Mouse (Mus musculus) left cerebral cortex, postnatal 25 days (tissue): Measurements from ENCODE around the gene Padi1. TPM values are rescaled to one million over a fixed set of nuclear protein-coding genes. Genes with fewer than 3 reads are reported as not detected.

ENCODE experiments used
- DNase-seq, 2 experiments: peaks; one replicate each; pipeline ENCODE4 v3.0.0; 2022; ENCODE audit warnings: low spot score in 2 of 2, mixed read lengths in 1 of 2
- intact Hi-C: fragments of 180-260 bp; cut with DNase I; formaldehyde crosslinking; loops from one replicate; pipeline ENCODE4 v1.15.1; 2025
- total RNA-seq, 2 experiments: library from RNA; stranded (reverse); gene quantifications; 2 replicates each; pipeline ENCODE4 v1.2.3; 2021

Gene Padi1
- total RNA-seq, 2 experiments from 2014 or later = not detected

- DNase-seq = no peak
- intact Hi-C loops = no loop called here
These were observed 54.5 kb downstream of the Padi1 start for GRCm38 (mm10) chr4:140791071-140791470.

- no peak for DNase-seq
- intact Hi-C loops = no loop called here
These were observed 55.6 kb downstream of the Padi1 start for GRCm38 (mm10) chr4:140789983-140790382.

DNA sequence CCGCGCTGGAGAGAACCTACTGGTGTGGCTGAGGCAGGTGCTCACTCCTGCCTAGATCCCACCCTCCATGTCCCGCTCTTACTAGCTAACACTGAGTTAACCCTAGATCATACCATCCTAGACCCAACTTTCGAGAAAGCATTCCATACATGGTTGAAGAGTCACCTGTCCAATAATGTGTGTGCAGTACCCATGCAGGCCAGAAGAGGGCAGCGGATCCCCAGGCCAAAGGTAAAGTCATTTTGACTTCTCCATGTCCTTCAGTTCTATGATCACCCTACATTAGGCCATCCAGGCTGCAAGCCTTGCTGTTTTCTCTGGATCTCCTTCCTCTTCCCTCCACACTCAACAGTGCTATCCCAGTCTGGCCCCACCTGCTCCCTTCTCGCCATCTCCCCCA, 56.6 kb downstream of the Padi1 start:
- peak; percentile 9 to 28 for DNase-seq
- intact Hi-C loops = no loop called here

GRCm38 (mm10) chr4:140788264-140788663, 57.3 kb downstream of the Padi1 start:
- DNase-seq = no peak
- intact Hi-C loops = no loop called here

- DNase-seq = no peak
- intact Hi-C loops = no loop called here
These were observed 58.2 kb downstream of the Padi1 start for GRCm38 (mm10) chr4:140787414-140787813.

GRCm38 (mm10) chr4:140785217-140785616, 60.4 kb downstream of the Padi1 start:
- intact Hi-C loops = no loop called here
- no peak for DNase-seq

- no peak for DNase-seq
- intact Hi-C loops = no loop called here
These were observed 61.2 kb downstream of the Padi1 start for GRCm38 (mm10) chr4:140784292-140784945.

DNA sequence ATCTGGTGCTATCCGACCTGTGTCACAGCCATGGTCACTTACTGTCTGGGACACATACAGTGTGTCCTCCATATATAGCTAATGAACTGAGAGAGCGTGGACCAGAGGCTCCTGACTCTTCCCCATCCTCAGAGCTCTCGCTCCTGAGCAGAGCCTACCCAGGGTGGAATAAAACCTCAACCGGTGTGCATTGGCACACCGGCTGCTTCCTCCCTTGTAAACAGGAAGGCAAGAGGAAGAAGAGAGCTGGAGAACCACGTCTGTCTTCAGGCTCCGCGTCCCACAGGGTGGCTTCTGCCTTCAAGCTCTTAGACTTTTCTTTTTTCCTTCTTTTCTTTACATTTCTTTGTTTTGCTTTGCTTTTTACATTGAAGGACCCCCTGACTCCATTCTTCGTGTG, 62.8 kb downstream of the Padi1 start:
- intact Hi-C loops = no loop called here
- no peak for DNase-seq

- intact Hi-C loops = no loop called here
- no peak for DNase-seq
These were observed 65.1 kb downstream of the Padi1 start for GRCm38 (mm10) chr4:140780507-140780906.

GRCm38 (mm10) chr4:140779803-140780397, 65.7 kb downstream of the Padi1 start:
- DNase-seq = peak in 1 of 2 experiments; percentile 8
- intact Hi-C loops = no loop called here

DNA sequence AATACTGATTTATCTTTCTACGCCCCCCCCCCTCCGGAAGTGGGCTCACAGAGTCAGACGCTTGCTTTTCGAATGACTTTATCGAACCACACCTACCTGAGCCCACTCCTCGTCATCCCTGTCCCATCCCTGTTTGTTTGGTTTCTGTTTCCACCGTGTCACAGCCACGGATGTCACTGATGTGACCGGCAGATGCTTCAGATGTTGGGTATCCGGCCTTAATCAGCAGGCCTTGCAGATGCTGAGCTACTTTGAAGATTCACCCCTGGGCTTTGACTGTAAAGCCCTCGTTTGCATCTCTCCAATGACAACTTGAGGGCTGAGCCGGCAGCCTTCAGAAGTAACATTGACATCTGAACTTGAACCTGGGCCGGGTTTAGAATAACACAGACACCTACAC, 69.0 kb downstream of the Padi1 start:
- intact Hi-C loops = no loop called here
- DNase-seq = no peak

DNA sequence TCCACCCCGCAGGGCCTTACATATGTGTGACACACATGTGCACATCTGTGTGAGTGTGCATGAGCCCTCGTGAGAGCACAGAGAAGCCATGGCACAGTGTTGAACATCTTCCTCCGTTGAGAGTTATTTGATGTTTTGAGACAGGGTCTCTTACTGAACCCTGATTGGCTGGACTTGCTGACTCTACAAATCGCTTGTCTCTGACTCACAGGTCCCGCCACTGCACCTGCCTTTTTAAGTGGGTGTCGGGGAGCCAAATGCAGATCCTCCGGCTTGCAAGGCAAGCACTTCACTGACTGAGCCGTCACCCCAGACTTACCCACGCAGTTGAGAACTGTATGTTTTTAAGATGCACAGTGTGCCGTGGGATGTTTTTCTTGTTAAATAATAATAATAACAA, 69.7 kb downstream of the Padi1 start:
- intact Hi-C loops = no loop called here
- DNase-seq = no peak

GRCm38 (mm10) chr4:140774893-140775292, 70.7 kb downstream of the Padi1 start:
- intact Hi-C loops = no loop called here

GRCm38 (mm10) chr4:140774025-140774800, 71.4 kb downstream of the Padi1 start, which contains the start of gene Padi4:
TSS of gene Padi4 (minus strand) at chr4:140774236.
- intact Hi-C loops = no loop called here

More at GRCm38 (mm10) chr4:140774893-140775292, 70.7 kb downstream of the Padi1 start:
- DNase-seq = no peak

GRCm38 (mm10) chr4:140771091-140771490, 74.5 kb downstream of the Padi1 start:
- intact Hi-C loops = no loop called here
- DNase-seq = no peak

More at GRCm38 (mm10) chr4:140774025-140774800, 71.4 kb downstream of the Padi1 start, which contains the start of gene Padi4:
- DNase-seq = no peak

GRCm38 (mm10) chr4:140770433-140770832, 75.1 kb downstream of the Padi1 start:
- no peak for DNase-seq
- intact Hi-C loops = no loop called here

DNA sequence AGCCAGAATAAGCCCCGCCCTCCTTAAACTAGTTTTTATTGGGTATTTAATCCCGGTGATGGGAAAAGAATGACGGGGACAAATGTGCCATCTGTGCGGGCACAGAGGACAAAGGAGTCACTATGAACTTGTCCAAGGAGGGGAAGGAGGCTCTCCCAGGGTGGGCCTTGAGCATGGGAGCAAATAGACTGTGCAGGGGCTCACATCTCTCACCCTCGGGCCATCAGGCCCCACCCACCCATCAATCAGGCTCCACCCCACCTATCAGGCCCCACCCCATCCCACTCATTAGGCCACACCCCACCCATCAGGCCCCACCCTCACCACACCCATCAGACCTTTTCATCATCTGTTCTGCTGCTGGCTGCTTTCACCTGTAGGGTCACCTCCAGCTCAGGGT, 76.6 kb downstream of the Padi1 start:
- no peak for DNase-seq
- intact Hi-C loops = no loop called here

GRCm38 (mm10) chr4:140765936-140766335, 79.6 kb downstream of the Padi1 start:
- intact Hi-C loops = no loop called here
- DNase-seq = no peak

GRCm38 (mm10) chr4:140763158-140763557, 82.4 kb downstream of the Padi1 start:
- DNase-seq = peak in 1 of 2 experiments; percentile 11
- intact Hi-C loops = loop anchor here (5.0 kb wide), 1 partner anchor 194 kb away; no protein-coding TSS in a partner anchor
